Mouse (Mus musculus) hindbrain, postnatal 0 days (tissue): ENCODE measurements around the gene Abtb2. TPM values are rescaled to one million over a fixed set of nuclear protein-coding genes. Genes with fewer than 3 reads are reported as not detected.

Source experiments
- ATAC-seq: fragments of 200-750 bp; cut with Nextera tagmentation; 2 replicates; pipeline ENCODE4 v1.8.0; 2017; ENCODE audit warnings: mild to moderate bottlenecking, moderate TSS enrichment, moderate library complexity
- DNase-seq: peaks from one replicate; pipeline ENCODE4 v3.0.0-alpha.2; 2015; ENCODE audit warnings: low spot score
- H3K27ac ChIP-seq: fragments of 300-500 bp; sonication (generic); 2 replicates; pipeline ENCODE4 v1.5.1; 2014; ENCODE audit warnings: mild to moderate bottlenecking
- H3K27me3 ChIP-seq: fragments of 300-500 bp; sonication (generic); 2 replicates; pipeline ENCODE4 v1.6.1; 2014; ENCODE audit warnings: low read length, mixed read lengths; ENCODE audit not compliant: insufficient read depth
- H3K36me3 ChIP-seq: fragments of 300-500 bp; sonication (generic); 2 replicates; pipeline ENCODE4 v1.6.1; 2014; ENCODE audit warnings: low read length, mixed read lengths; ENCODE audit not compliant: insufficient read depth
- H3K4me1 ChIP-seq: fragments of 300-500 bp; sonication (generic); 2 replicates; pipeline ENCODE4 v1.6.1; 2014; ENCODE audit warnings: antibody characterized with exemption, low read length, mixed read lengths; ENCODE audit not compliant: insufficient read depth
- H3K4me2 ChIP-seq: fragments of 300-500 bp; sonication (generic); 2 replicates; pipeline ENCODE4 v1.6.1; 2014; ENCODE audit warnings: low read depth, mild to moderate bottlenecking, low read length, moderate library complexity, mixed read lengths
- H3K4me3 ChIP-seq: fragments of 300-500 bp; sonication (generic); 2 replicates; pipeline ENCODE4 v1.5.1; 2014; ENCODE audit warnings: low read length
- H3K9ac ChIP-seq: fragments of 300-500 bp; sonication (generic); replicated peaks from 2 replicates; pipeline ENCODE4 v1.6.1; 2014; ENCODE audit warnings: mild to moderate bottlenecking, low read length, moderate library complexity, mixed read lengths
- H3K9me3 ChIP-seq: fragments of 300-500 bp; sonication (generic); 2 replicates; pipeline ENCODE4 v1.6.1; 2016; ENCODE audit warnings: low read length, mixed read lengths
- CTCF ChIP-seq: IDR thresholded peaks from 2 replicates; pipeline ENCODE4 v1.5.1; 2016; ENCODE audit warnings: antibody characterized with exemption, control low read depth, low read depth
- WGBS: fragments of 180-500 bp; shearing (Covaris S2); extraction: QIAGEN DNeasy Blood & Tissue Kit; methylation state at CpG from one replicate; pipeline ENCODE4 v1.1.7; 2014; 5-methylcytosine and 5-hydroxymethylcytosine counted together
- polyA plus RNA-seq: library from polyadenylated mRNA; unstranded; fragments of >200 nt; fragmentation: Nextera tagmentation; extraction: Ambion mirVana; gene quantifications from 2 replicates; pipeline ENCODE4 v1.2.1, GENCODE M21; 2015
- total RNA-seq: library from RNA; depleted of rRNA; stranded (reverse); fragments of >200 nt; gene quantifications from 2 replicates; pipeline ENCODE4 v1.2.3, GENCODE M21; 2014

Abtb2 gene
- total and polyA plus RNA-seq, 2 experiments from 2014 or later = 11.7 to 45.9 TPM

GRCm38 (mm10) chr2:103690828-103691227 is 124.7 kb downstream of the Abtb2 start:
- Histone ChIP-seq H3K4me3 (no peak overlapping the region), H3K9ac (no peak overlapping the region), H3K27me3 (no peaks in the 10 kb centered on the region), H3K9me3 (no peaks in the 10 kb centered on the region), H3K4me2 (no peak overlapping the region), H3K27ac (peak overlapping the region; percentile 68), H3K36me3 (no peaks in the 10 kb centered on the region), H3K4me1 (peaks cover 16% of the 10 kb centered on the region; the same call in 1 of the 2 replicates)
- 0 out of 2 replicates have a peak, but pooled peaks have one; percentile 6 for ATAC-seq
- no peak for DNase-seq
- 33% methylated on average over 5 of the region's 5 CpGs for WGBS
- no peak for TF ChIP-seq CTCF

- ATAC-seq (no peak), DNase-seq (no peak)
- Histone ChIP-seq H3K4me2 (no peak overlapping the region), H3K27ac (peak overlapping the region; percentile 68; the same call in 1 of the 2 replicates), H3K9me3 (no peaks in the 10 kb centered on the region), H3K9ac (no peak overlapping the region), H3K36me3 (no peaks in the 10 kb centered on the region), H3K27me3 (no peaks in the 10 kb centered on the region), H3K4me3 (no peak overlapping the region), H3K4me1 (peaks cover 16% of the 10 kb centered on the region; the same call in 1 of the 2 replicates)
- TF ChIP-seq CTCF = no peak
- 79% methylated on average over 1 of the region's 1 CpGs for WGBS
Measured at GRCm38 (mm10) chr2:103691278-103691677, 125.2 kb downstream of the Abtb2 start.

GRCm38 (mm10) chr2:103692810-103693209 is 126.7 kb downstream of the Abtb2 start:
- no peaks in the 10 kb centered on the region for H3K36me3 ChIP-seq
- H3K9me3 ChIP-seq = no peaks in the 10 kb centered on the region
- 92% methylated on average over 1 of the region's 1 CpGs for WGBS
- no peak overlapping the region for H3K4me2 ChIP-seq
- ATAC-seq (no peak), DNase-seq (no peak)
- H3K27ac ChIP-seq = no peak overlapping the region
- H3K4me3 ChIP-seq = no peak overlapping the region
- H3K27me3 ChIP-seq = no peaks in the 10 kb centered on the region
- no peak for TF ChIP-seq CTCF
- peaks cover 16% of the 10 kb centered on the region; the same call in 1 of the 2 replicates for H3K4me1 ChIP-seq
- H3K9ac ChIP-seq = no peak overlapping the region

- no peaks in the 10 kb centered on the region for H3K27me3 ChIP-seq
- no peak overlapping the region for H3K27ac ChIP-seq
- 85% methylated on average over 4 of the region's 4 CpGs for WGBS
- ATAC-seq = no peak
- H3K9ac ChIP-seq = no peak overlapping the region
- no peak overlapping the region for H3K4me3 ChIP-seq
- peaks cover 12% of the 10 kb centered on the region; the same call in 1 of the 2 replicates for H3K4me1 ChIP-seq
- TF ChIP-seq CTCF = no peak
- no peaks in the 10 kb centered on the region for H3K9me3 ChIP-seq
- no peak overlapping the region for H3K4me2 ChIP-seq
- DNase-seq = no peak
- no peaks in the 10 kb centered on the region for H3K36me3 ChIP-seq
Measured at GRCm38 (mm10) chr2:103694777-103695563, 128.9 kb downstream of the Abtb2 start.

GRCm38 (mm10) chr2:103696177-103696576 is 130.1 kb downstream of the Abtb2 start:
- DNase-seq (peak; percentile 33), ATAC-seq (no peak)
- Histone ChIP-seq H3K9ac (no peak overlapping the region), H3K4me2 (no peak overlapping the region), H3K36me3 (no peaks in the 10 kb centered on the region), H3K4me1 (0 out of 2 replicates have a peak, but pooled peaks cover 4% of the 10 kb centered on the region), H3K4me3 (no peak overlapping the region), H3K27ac (no peak overlapping the region), H3K27me3 (no peaks in the 10 kb centered on the region), H3K9me3 (no peaks in the 10 kb centered on the region)
- 61% methylated on average over 3 of the region's 3 CpGs for WGBS
- no peak for TF ChIP-seq CTCF

- DNase-seq = peak; percentile 41
- WGBS = 74% methylated on average over 12 of the region's 12 CpGs
- peak; percentile 53 for TF ChIP-seq CTCF
- H3K4me1 ChIP-seq = no peaks in the 10 kb centered on the region
- H3K9me3 ChIP-seq = no peaks in the 10 kb centered on the region
- H3K27ac ChIP-seq = no peak overlapping the region
- H3K27me3 ChIP-seq = no peaks in the 10 kb centered on the region
- ATAC-seq = peak; percentile 44; the same call in 1 of the 2 replicates
- H3K4me3 ChIP-seq = no peak overlapping the region
- H3K4me2 ChIP-seq = no peak overlapping the region
- H3K9ac ChIP-seq = no peak overlapping the region
- no peaks in the 10 kb centered on the region; the same call in 1 of the 2 replicates for H3K36me3 ChIP-seq
Measured at GRCm38 (mm10) chr2:103700514-103700913, 134.4 kb downstream of the Abtb2 start.

GRCm38 (mm10) chr2:103703336-103703735 is 137.2 kb downstream of the Abtb2 start:
- DNase-seq = no peak
- 72% methylated on average over 10 of the region's 10 CpGs for WGBS
- H3K27ac ChIP-seq = no peak overlapping the region

More at GRCm38 (mm10) chr2:103703336-103703735, 137.2 kb downstream of the Abtb2 start:
- Histone ChIP-seq H3K9ac (no peak overlapping the region), H3K27me3 (no peaks in the 10 kb centered on the region), H3K36me3 (no peaks in the 10 kb centered on the region; the same call in 1 of the 2 replicates), H3K4me3 (no peak overlapping the region), H3K4me1 (0 out of 2 replicates have a peak, but pooled peaks cover 11% of the 10 kb centered on the region), H3K9me3 (no peaks in the 10 kb centered on the region), H3K4me2 (no peak overlapping the region)
- TF ChIP-seq CTCF = no peak
- no peak for ATAC-seq
